Mouse (Mus musculus) induced T-regulatory cell, adult 2 months (primary cell): ENCODE measurements around the gene Cdk4.
"Not testable (repeated sequence)": the region's sequence is repeated elsewhere in the genome, so short reads cannot be mapped to it uniquely, and the experiment has no call there.

Experiments
- DNase-seq: peaks from one replicate; pipeline ENCODE4 v3.0.0-alpha.2; 2012; ENCODE audit warnings: low read depth

The Cdk4 gene

DNA sequence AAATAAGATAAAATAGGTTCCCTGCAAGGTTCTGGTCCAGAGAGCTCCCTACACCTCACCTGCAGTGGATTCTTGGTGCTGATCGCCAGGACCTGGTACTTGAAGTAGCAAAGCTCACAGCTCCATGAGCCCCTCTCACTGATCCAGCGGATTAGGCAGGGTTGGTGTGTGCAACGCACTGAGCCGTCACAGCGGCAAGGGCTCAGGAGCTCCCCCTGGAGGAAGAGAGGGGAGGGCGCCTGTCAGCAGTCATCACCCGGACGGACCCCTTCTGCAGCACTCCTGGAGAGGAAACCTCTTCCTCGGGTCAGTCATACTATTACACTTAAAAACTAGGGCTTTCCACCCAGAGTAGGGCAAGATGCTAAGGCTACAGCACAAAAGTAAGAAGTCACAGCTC, 5.2 kb upstream of the Cdk4 start:
- peak; percentile 90 for DNase-seq

DNA sequence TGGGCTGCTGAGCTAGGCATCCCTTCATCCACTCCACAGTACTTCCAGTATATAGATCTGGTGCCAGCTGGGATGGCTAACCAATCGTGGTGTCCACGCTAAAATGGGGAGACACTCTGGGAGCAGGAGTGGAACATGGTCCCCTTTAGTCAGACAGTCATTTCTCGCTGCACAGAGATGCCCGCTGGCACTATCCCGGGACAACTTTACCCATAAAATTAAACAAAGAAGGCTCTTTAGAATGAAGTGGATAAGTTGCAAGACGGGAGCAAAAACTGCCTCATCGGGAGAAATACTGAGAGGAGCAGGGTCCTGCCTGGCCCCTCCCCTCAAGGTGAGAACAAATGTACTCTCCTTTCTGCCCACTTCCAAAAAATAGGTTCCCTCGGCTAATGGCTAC, 4.6 kb upstream of the Cdk4 start:
- peak; percentile 43 for DNase-seq

DNA sequence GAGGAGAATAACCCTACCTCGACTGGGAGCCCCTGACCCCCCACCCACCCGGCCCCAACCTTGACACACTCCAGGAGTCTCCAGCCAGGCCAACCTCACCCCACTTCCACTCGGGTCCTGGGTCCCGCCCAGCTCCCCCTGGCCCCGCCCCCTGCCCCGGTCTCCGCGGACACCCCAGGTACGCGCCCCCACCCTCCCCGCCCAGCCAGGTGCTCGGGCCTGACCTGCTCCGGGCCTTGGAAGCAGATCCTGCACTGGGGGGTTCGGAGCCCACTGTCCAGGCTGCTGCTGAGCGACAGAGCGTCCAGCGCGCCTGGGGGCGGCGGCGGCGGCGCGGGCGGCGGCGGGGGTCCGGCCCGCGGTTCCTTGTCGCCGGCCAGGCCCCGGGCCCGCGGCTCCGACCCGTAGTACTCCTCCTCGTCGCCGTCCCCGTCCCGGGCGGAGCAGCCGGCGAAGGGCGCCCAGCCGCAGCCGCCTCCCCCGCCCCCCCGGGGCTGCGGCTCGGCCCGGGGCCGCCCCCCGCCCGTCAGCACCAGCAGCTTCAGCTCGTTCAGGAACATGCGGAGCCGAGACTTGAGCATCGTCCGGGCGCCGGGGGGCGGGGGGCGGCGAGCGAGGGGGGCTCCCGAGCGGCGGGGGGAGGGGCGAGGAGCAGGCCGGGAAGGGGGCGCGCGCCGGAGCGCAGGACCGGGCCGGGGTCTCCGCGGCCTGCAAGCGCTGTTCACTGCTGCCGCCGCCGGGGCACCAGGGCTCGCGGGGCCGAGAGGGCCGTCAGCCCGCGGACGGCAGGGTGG, 4.0 kb upstream of the Cdk4 start:
- DNase-seq, result peak; percentile 54

DNA sequence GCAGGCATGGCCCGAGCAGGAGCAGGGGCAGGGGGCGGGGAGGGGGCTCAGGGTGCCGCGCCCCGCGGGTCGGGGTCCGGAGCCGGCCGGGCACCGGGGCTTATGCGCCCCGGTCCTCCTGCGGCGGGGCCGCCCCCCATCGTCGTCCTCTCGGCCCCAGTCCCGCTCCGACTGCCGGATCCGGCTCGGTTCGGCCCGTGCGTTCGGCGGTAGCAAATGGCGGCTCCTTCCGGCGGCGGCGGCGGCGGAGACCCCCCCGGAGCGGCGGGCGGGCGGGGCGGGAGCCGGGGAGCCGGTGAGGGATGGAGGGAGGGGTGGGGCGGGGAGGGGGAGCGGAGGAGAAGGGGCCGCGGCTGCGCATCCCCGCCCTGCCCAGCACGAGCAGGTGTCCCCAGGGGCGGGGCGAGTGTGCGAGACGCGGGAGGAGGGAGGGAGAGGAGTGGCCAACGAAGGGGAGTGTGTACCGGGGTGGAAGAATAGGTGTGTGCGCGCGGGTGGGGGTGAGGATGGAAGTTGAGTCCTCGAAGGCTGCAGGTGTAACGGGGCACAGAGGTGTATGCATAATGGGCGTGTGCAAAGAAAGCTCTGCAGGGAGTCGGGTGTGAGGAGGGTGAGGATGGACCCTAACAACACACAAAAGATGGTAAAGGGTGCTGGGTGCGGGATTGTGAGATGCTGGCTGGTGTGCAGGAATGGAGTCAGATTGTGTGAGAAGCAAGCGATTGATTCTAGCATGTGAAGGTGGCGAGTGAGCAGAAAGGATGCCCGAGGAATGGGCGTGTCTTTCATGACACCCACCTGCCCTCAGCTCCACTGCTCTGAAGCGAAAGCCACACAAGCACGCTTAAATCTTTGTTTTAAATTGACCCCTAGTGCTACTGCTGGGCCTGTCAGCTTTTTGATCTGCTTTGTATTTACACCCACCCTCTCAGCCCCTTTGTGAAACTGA, 3.1 kb upstream of the Cdk4 start, which contains the start of gene March9:
Gene March9, minus strand, starts transcription at position 217 of the 949 bp plus-strand sequence.
- peak; percentile 90 for DNase-seq

DNA sequence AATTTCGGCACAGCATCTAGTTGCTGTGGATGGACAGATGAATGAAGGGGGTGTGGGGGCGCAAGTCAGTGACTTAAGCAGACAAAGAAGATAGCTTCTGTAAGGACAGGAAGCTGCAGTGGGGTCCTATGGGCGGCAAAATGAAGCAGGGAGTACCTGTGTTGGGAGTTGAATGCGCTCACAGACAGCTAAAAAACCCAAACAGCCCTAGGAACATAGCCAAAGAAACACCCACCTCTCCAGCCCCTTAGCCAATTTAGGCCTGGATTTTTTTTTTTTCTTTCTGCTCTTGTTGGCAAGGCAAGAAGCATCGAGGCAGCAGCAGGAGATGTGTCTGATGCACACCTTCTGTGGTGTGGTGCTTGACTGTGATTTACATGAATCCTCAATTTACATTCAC, 2.2 kb upstream of the Cdk4 start:
- no peak for DNase-seq

DNA sequence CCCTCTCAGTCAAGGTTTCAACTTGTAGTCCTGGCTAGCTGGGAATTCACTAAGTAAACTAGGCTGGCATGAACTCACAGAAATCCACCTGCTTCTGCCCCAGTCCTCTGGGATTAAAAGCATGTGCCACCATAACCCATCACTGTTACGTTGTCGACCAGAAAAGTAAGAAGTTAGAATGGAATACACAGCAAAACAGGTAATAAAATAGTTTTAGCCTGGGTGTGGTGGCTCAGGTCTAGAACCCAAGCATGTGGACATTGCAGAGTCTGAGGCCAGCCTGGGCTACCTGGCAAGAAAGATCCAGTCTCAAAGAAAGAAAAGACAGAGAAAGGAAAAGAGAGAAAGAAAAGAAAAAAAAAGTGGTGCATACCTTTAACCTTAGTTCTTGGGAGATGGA, 1.8 kb upstream of the Cdk4 start:
- DNase-seq, result no peak

DNA sequence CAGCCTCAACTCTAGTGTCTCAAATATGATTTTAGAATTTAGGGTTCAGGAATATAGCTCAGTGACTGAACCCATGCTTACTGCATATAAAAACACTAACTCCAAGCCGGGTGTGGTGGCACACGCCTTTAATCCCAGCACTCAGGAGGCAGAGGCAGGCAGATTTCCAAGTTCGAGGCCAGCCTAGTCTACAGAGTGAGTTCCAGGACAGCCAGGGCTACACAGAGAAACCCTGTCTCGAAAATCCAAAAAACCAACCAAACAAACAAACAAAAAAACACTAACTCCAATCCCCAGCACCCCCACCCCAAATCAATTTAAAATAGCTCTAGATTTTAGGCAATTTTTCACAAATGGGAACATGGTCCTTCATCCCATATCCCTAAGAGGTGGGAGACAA, 1.2 kb upstream of the Cdk4 start:
- not testable (repeated sequence) for DNase-seq

DNA sequence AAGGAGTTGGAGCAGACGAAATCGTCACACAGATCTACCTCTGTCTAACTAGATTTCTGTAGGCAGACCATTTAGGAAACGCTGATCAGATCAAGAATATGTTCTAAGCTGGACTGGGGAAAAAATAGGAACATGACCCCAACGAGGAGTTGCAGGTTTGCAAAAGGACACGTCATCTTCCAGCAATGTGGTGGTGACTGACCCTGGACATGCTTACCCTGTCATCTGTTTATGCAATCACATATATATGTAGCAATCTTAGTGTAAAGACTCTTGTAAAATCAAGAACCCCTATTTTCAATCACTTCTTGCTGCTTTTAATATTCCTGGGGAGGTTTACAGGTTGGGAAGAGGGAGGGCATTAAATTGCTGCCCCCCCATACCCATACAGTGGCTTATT, 831 bp upstream of the Cdk4 start:
- DNase-seq, result no peak

DNA sequence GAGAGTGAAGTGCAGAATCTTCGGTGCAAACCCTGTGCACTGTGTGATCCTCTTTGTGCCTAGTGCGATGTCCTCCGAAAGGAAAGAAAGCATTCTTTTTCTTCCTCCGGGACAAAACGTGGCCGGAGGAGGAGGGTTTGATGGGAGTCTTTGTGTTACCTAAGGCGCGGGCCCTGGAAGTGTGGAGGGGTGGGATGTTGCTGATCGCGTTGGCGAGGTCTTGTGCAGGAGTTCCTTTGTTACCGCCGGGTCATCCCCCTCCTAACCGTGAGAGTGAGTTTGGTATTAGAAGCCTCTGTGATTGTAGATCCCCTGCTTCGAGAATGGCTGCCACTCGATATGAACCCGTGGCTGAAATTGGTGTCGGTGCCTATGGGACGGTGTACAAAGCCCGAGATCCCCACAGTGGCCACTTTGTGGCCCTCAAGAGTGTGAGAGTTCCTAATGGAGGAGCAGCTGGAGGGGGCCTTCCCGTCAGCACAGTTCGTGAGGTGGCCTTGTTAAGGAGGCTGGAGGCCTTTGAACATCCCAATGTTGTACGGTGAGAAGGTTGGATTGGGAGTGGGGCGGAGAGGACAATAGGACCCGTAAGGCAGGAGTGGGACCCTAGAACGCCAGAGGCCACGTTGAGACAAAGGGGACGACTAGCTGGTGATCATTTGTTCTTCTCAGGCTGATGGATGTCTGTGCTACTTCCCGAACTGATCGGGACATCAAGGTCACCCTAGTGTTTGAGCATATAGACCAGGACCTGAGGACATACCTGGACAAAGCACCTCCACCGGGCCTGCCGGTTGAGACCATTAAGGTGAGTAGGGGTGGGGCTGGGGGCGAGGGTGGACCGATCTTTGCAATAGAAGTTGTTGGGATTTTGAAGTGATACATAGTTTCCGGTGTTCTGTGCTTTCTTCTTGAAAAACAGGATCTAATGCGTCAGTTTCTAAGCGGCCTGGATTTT, 858 bp downstream of the Cdk4 start:
- DNase-seq, result no peak

DNA sequence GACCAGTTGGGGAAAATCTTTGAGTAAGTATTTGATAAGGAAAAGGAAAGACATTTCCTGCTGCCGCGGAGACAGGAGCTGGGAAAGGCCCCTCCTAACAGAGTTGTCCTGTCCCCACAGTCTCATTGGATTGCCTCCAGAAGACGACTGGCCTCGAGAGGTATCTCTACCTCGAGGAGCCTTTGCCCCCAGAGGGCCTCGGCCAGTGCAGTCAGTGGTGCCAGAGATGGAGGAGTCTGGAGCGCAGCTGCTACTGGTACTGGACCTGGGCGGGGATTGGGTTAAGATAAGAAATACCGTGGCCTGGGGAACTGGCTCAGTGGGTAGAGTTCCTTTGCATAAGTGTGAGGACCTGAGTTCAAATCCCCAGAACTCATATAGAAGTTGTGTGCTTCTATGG, 2.6 kb downstream of the Cdk4 start:
- DNase-seq, result no peak

DNA sequence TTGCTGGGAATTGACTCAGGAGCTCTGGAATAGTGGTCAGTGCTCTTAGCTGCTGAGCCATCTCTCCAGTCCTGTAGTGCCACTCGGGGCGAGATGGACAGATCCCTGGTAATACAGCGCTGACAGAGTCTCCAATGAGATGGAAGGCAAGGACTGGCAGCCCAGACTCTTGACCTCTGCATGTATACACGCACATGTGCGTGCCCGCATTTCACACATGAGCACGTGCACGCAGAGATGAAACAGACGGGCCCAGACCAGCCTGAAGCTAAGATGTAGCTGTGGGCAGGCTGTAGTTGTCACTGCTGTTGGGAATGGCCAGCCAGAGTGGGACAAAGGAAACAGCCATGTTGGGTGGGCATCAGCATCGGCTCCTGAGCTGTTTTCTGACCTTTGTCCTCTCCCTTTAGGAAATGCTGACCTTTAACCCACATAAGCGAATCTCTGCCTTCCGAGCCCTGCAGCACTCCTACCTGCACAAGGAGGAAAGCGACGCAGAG, 3.2 kb downstream of the Cdk4 start:
- DNase-seq, result no peak

DNA sequence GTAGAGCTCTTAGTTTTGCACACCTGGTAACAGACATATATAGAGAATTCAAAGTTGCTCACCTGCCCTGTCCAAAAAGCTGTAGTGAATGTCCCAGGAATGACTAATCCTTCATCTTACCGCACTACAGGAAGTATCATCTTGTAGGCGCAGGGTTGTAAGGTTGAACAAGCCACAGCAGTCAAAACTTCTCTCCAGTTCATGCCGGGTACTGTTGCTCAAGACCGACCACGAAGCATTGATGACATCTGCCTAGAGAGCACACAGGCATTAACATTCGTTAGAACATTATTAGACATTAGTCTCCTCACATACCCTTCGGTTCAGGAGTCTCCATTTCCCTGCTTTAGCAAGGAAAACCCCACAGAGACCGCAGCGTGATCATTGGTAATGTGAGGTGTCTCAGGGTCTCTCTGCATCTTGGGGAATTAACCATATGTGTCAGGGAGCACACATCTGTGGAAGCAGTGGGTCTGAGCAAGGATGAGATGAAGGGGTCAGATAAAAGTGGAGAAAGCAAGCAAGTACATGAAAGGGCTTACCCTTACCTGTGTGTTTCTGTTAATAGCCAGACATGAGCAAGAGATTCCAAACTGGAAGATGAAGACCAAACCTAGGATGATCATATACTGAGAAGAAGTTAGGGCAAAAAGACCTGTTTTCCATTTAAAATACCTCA, 5.2 kb downstream of the Cdk4 start:
- DNase-seq, result no peak

DNA sequence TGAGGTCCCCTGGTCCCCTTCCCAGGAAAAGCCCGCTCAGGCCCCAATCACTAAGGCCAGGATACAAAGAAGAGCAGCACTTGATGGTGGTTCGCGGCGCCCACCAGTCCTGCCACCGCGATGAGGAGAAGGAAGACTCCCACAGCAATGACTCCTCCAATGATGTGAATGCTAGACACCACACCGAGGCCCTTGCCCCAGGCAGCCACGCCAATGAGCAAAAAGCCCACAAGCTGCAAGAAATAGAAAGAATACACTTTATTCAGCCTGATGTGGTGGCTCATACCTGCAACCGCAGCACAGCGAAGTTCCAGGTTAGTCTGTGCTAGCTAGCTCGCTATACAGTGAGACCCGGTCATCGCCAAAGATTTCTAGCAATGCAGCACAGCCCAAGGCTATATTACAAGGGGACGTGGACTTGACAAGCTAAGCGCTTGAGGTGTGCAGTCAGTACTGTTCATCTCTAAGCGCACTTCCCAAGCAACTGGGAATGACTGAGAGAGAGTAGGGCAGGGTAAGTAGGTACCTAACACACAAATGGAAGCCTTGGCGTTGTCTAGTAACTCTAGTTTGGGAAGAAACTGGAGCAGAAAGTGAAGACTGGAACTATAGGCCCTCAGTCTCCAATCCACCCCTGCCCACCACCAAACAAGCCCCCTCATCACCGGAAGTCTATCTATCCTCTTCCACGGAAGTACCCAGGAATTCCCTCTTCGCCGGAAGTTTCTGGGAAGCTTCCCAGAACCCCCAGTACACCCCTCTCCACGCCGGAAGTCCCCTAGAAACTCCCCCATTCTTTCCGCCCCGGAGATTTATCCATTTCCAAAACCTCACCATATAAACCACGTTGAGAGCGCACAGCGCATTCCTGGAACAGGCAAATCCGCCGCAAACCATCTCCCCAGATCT, 6.2 kb downstream of the Cdk4 start:
- peak; percentile 52 for DNase-seq

DNA sequence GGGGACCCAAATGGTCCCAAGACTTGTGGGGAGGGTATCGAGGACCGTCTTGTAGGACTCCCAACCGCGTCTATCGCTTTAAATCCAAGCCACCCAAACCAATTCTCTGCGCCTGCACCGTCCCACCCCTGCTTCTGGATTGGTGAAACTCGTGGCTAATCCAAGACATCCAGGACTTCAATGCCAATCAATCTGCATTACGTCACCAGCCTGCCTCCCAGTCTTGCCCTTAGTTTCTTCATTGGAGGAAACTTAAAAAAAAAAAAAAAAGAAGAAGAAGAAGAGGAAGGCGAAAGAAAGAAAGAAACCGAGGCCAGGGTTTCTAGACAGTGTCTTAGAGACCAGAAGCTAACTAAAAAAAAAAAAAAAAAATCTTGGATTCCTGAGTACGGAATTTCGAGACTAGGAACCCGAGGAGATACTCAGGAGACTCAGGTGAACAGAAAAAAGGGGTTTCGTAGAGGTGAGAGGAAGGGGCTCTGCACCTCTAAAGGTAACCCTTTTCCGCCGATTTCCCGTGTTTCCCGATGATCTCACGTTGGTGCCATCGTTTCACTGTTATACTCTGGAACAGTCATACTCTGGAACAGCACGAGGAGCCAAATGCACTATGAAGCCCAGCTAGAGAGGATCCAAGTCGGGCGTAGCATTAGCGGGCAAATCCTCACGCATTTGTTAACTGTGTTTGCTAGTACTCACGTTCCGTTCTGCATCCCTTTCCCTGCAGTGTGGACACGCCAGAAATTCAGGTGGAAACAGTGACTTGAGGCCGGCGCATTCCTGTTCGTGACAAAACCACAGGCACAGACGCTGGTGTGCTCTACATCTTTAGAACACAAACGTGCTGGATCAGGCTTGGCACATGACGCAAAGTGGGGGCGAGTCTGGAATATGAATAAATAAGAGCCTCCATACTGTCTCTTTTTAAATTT, 7.1 kb downstream of the Cdk4 start, which contains the start of gene Tspan31:
Gene Tspan31, minus strand, starts transcription at position 75 of the 932 bp plus-strand sequence.
- peak; percentile 88 for DNase-seq

DNA sequence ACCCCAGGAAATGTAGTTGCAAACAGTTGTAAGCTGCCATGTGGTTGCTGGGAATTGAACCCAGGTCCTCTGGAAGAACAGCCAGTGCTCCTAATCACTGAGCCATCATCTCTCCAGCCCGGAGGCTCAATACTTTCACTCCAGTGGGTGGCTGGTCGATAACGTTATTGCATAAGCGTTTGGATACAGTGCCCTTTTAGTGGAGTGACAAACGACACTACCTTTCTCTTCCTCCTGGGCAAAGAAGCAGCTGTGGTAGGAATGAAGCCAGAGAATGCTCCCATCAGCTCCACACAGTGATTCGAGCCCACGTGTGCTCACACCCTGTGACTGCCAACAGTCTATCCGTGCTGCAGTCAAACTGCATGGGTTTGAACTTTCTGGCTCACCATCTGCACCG, 7.9 kb downstream of the Cdk4 start:
- no peak for DNase-seq

DNA sequence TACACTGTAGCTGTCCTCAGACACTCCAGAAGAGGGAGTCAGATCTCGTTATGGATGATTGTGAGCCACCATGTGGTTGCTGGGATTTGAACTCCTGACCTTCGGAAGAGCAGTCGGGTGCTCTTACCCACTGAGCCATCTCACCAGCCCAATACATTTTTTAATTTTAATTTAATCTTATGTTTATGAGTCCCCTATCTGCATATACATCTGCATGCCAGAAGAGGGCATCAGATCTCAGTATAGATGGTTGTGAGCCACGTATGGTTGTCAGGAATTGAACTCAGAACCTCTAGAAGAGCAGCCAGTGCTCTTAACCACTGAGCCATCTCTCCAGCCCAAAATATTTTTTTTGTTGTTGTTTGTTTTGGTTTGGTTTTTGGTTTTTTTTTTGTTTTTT, 8.9 kb downstream of the Cdk4 start:
- DNase-seq, result not testable (repeated sequence)

DNA sequence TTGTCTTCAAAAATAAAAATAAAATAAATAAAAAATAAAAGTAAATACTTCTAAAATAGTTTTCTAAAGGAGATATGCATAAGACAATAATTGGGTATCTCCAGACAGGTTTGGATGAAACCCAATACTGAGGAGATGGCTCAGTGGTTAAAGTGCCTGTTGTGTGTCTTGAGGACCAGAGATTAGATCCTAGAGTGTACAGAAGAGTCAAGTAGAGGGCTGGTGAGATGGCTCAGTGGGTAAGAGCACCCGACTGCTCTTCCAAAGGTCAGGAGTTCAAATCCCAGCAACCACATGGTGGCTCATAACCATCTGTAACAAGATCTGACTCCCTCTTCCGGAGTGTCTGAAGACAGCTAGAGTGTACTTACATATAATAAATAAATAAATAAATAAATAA, 9.6 kb downstream of the Cdk4 start:
- not testable (repeated sequence) for DNase-seq

DNA sequence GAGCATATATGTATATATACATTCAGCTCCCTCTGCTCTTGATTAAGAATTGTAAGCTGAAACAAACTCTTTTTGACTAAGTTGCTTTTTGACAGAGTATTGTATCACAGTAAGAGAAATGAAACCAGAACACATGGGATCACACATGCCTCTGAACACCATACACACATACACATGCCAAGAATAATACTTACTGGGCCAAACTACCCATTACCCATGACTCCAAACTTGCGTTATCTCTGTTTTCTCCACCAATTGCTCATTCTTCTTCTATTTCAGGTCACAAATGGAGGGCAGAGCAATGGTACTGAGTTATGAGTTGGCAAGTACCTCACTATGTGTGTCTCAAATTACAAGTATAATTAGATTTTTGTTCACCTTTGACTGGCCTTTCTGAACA, 10.6 kb downstream of the Cdk4 start:
- no peak for DNase-seq

DNA sequence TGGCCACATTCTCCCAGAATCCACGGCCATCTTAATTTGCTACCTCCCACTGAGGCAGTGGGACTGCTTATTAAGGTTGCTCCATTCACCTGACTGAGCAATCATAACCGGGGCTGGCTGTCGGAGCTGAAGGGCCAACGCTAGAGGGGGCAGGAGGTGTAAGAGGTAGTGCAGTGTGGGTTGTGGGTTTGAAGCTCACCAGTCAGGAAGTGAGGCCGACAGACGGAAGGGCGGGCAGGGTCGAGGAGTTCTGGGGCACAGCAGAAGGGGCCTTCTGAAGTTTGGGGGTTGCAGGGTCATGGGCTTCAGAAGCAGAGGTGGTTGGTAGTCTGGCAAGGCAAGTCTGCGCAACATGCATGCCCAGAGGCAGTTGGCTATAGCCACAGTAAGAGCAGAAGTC, 11.7 kb downstream of the Cdk4 start, which contains the start of gene Agap2:
Gene Agap2, plus strand, starts transcription at position 205 of the 400 bp plus-strand sequence.
- DNase-seq, result peak; percentile 93
